Mouse (Mus musculus): ENCODE measurements at regions not wholly inside any gene's neighbourhood (a gene's known extent, or its start where the extent isn't known, plus 50 kb on each side); places are given as distances from the start of the nearest gene placed in this dataset.
"Not testable (repeated sequence)": the region's sequence is repeated elsewhere in the genome, so short reads cannot be mapped to it uniquely, and the experiment has no call there.

DNA sequence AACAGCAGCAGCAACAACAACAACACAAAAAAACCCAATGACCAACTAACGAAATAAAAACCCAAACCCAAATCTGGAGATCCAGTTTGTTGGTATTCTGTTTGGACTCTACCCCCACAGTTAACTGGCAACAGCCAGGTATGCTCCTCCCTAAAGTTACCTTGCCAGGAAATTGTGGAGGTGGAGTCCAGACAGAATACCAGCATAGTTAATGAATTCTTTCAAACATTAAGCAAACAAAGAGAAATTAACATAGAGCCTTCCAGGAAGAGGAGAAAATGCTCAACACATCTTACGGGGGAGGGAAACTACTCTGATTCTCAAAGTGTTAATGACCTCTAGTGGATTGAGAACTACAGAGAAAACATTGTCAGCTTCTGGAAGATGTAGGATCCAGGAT is 148.3 kb upstream of the 1700012A03Rik start:
- in situ Hi-C loops (cut with MboI, MseI): no loop called here

GRCm38 (mm10) chr6:31899055-31899454 is 151.0 kb upstream of the 1700012A03Rik start:
- in situ Hi-C loops (cut with MboI, MseI): no loop called here

- in situ Hi-C loops (cut with MboI, MseI): no loop called here
Observed at GRCm38 (mm10) chr6:31898609-31899008, 151.4 kb upstream of the 1700012A03Rik start.

DNA sequence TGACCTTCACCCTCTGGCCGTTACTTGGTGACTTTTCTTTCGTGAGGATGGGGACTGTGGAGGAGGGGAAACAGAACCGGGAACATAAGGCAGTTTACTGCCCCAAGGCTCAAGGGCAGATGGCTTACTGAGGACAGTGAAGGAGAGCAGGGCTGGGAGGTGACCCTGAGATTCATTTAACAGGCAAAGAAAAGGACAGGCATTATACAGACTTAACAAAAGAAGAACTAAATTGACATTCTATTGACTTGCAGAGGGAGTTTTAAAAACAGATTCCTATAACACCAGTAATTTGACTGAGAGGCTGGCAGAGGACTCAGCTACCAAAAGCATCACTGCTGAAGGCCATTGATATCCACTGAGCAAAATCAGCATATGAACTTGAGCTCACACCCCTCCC is 153.0 kb upstream of the 1700012A03Rik start:
- in situ Hi-C loops (cut with MboI, MseI): no loop called here

GRCm38 (mm10) chr6:31895835-31896234 is 154.2 kb upstream of the 1700012A03Rik start:
- in situ Hi-C loops (cut with MboI, MseI): no loop called here

DNA sequence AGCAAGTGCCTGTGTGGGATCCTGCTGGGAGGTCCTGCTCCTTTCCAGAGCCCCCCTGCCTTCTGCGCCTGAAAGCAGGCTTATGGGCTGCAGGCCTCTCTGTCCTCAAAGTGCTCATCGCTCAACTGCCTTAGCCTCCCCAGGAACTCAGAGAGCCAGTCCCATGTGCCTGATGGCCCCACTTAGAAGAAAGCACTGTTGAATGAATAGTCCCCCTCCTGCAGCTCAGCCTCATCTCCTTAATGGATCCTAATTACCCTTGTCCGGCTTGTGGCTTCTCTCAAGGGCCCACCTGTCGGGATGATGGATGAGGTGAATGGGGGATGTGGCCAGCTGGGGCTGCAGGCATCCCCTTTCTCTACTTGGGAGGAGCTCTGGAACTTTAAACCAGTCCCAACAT is 163.1 kb upstream of the 1700012A03Rik start:
- in situ Hi-C loops (cut with MboI, MseI): no loop called here

DNA sequence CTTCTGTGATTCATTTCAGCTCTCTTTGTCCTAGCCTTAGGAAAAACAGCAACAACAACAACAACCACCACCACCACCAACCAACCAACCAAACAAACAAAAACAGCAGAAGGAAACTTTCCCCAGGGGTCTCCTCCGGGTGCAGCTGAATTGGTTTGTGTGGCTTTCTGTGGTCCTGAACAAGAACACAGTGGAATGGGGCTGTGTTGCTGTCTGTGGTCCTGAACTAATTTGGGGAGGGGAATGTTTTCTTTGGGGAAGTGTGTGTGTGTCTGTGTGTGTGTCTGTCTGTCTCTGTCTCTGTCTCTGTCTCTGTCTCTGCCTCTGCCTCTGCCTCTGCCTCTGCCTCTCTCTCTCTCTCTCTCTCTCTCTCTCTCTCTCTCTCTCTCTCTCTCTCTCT is 164.8 kb upstream of the 1700012A03Rik start:
- in situ Hi-C loops (cut with MboI, MseI): not testable (repeated sequence)

GRCm38 (mm10) chr6:31883726-31884125 is 166.3 kb upstream of the 1700012A03Rik start:
- in situ Hi-C loops (cut with MboI, MseI): no loop called here

GRCm38 (mm10) chr6:31874616-31875015 is 175.4 kb upstream of the 1700012A03Rik start:
- in situ Hi-C loops (cut with MboI, MseI): no loop called here

GRCm38 (mm10) chr6:31873911-31874310 is 176.1 kb upstream of the 1700012A03Rik start:
- in situ Hi-C loops (cut with MboI, MseI): no loop called here

DNA sequence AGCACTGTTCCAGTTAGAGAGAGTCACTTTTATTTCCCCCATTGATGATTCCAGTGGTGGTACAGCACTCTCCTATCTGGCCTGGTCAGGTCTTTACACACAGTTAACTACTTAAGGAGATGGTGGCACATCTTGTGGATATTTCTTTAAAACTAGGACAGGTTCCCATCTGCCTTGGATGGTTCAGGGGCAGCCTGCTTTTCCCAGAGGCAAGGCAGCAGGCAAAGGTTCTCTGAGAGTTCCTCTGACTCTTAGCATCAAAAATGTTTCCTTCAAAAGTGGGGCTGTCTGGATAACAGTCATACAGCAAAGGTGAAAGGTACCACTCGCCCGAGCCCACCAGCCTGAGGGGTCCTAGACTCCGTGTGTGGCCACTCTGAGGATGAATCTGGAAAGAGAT is 178.3 kb upstream of the 1700012A03Rik start:
- in situ Hi-C loops (cut with MboI, MseI): no loop called here

- in situ Hi-C loops (cut with MboI, MseI): no loop called here
Observed at GRCm38 (mm10) chr6:31861996-31862395, 188.1 kb upstream of the 1700012A03Rik start.

DNA sequence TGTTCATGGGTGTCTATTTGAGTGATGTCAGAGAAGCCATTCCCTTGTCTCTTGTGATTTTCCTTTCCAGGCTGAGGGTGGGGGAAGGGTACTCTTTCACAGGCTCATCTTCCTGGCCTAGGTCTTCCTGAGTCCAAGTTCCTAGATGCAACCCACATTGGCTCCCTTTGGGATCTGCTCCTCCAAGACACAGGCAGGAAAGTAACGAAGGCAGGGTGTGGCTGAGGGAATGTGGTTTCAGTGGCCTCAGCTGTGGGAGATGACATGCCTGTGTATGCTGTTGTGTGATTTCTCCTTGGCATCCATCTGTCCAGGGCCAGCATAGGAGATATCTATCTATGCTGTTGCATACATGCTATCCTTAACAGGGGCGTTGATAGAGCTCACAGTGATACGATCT is 190.4 kb upstream of the 1700012A03Rik start:
- in situ Hi-C loops (cut with MboI, MseI): no loop called here

DNA sequence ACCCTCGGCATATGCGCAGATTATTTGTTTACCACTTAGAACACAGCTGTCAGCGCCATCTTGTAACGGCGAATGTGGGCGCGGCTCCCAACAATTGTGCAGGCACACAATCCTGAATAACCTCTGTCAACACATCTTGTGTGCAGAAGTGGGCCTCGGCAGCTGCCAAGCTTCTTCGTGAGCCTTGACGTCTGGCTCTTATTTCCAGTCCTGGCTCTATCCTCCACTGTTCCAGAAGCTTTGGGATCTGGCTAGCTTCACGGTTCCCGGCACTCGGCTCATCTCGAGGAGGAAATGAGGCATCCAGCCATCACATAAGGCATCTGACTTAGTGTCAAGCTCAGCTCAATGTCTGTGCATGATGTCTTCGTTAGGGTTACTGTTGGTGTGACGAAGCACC is 195.8 kb upstream of the 1700012A03Rik start:
- in situ Hi-C loops (cut with MboI, MseI): no loop called here

- in situ Hi-C loops (cut with MboI, MseI): no loop called here
Observed at GRCm38 (mm10) chr6:31846319-31846718, 203.7 kb upstream of the 1700012A03Rik start.

DNA sequence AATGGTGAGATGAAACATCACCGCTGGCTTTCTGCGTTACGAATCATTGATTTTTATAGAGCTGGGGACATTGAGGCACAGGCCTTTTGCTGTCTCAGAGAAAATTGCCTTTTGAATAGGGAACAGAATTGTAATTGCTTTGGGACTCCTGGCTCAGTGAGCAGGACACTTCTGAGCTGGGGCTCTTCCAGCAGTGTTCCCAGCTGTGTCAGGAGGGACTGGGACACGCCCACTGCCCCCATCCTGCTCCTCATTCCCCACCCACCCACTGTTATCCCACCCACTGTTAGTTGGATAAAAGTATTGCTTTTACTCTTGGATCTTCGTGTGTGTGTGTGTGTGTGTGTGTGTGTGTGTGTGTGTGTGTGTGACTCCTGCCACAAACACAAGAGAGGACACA is 204.4 kb upstream of the 1700012A03Rik start:
- in situ Hi-C loops (cut with MboI, MseI): no loop called here

DNA sequence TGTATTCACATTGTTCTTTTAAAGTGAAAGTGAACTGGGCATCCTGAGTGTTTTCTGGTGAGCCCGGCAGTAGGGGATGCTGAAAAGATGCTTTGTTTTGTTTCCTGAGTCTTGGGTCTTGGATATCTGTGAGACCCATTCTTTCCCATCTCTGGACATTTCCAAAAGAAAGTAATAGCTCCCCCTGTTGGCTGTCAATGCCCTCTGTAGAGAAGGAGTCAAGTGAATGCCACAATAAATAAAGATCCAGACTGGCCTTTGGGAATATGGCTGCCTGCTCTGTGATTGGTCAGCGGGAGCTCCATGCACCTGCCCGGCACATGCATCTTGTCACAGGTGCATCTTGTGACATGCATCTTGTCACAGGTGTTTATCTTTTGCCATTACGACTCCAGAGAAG is 209.4 kb upstream of the 1700012A03Rik start:
- in situ Hi-C loops (cut with MboI, MseI): no loop called here

- in situ Hi-C loops (cut with MboI, MseI): no loop called here
Observed at GRCm38 (mm10) chr6:31838588-31838987, 211.5 kb upstream of the 1700012A03Rik start.

- in situ Hi-C loops (cut with MboI, MseI): no loop called here
Observed at GRCm38 (mm10) chr6:31835795-31836194, 214.3 kb upstream of the 1700012A03Rik start.

- in situ Hi-C loops (cut with MboI, MseI): no loop called here
Observed at GRCm38 (mm10) chr6:31834503-31834902, 215.5 kb upstream of the 1700012A03Rik start.

DNA sequence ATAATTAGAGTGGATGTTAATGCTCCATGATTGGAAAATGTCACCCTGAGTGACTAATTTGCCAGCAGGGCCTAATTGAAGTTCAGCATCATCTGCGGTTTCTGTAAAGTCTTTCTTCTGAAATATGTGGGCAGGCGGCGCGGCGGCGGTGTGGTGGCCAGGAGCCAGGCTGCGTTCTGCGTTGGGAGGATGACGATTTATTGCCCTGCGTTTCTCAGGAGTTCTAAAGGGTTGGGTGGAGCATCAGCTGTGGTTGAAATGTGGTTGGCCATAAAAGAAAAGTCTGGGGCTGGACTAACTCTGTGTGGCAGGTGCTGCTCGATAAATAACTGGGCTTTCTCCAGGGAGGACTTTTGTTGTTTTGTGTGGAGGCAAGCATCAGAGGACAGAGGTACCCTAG is 219.4 kb upstream of the 1700012A03Rik start:
- in situ Hi-C loops (cut with MboI, MseI): no loop called here

- in situ Hi-C loops (cut with MboI, MseI): no loop called here
Observed at GRCm38 (mm10) chr6:31823616-31824015, 226.4 kb upstream of the 1700012A03Rik start.

DNA sequence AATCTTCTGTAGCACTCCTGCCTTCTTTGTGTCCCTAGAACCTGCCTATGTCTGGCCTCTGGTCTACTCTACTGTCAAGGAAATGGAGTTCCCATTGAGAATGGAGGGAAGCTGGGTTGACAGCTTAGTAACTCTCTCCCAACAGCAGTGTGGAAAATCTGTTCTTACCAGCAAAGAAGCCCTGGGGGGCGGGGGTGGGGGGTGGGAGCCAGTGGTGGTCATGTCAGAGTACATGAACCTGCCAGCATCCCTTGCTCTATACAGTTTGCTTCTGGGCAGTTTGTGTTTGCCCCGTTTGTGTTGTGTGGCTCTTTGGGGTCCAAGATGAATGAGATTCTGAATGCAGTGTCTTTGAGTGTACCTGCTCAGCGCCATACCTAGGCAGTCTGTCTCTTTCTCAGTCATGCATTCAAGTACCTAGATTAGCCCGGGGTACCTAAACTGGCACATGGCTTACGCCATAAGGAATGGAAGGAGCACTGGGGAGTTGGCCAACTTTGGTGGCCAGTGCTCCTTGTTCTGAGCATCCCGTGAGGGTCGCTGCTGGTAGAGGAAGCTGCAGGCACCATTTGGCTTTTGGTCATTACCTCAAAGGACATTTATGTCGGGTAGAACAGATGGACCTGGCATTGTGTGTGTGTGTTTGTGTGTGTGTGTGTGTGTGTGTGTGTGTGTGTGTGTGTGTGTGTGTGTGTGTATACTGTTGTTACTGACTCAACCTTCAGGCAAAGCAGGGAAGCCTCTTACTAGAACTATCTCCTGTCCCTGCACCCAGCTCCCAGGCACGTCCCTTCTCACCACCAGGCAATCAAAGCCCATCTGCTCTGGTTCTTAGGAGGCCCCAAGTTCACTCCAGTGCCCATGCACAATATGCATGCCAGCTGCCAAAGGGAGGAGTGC is 227.6 kb upstream of the 1700012A03Rik start:
- in situ Hi-C loops (cut with MboI, MseI): no loop called here

DNA sequence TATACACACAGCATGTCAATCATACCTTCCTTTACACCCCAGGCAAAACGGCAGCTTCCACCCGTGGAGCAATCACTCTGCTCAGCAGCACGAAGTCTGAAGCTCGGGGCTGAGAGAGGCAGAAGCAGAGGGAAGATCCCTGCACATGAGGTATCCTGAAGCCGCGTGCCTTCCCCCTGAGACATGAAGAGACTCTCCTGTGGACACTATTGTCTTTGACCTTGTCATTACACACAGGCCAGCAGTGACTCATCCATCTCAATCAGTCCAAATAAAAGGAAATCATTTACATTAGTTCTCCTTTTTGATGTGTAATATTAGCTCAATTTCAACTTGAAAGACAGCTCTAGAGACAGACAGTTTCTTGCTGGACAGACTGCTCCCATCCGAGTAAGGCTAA is 228.4 kb upstream of the 1700012A03Rik start:
- in situ Hi-C loops (cut with MboI, MseI): no loop called here

All from T-helper 2 cell (primary cell).